Mouse (Mus musculus) testis, adult 2 months (tissue): Measurements from ENCODE around the gene Jam3. TPM values are rescaled to one million over a fixed set of nuclear protein-coding genes. Genes with fewer than 3 reads are reported as not detected.
A peak's percentile ranks its signal among the peaks of the same experiment; 100 is the strongest.

Source experiments
- H3K27ac ChIP-seq: fragments of 200-500 bp; 2 replicates; pipeline ENCODE4 v1.5.1; 2012; ENCODE audit warnings: low read depth, low read length; ENCODE audit not compliant: control insufficient read depth, insufficient read depth
- H3K27me3 ChIP-seq: fragments of 200-500 bp; 2 replicates; pipeline ENCODE4 v1.6.1; 2012; ENCODE audit warnings: mild to moderate bottlenecking, low read length, moderate library complexity; ENCODE audit not compliant: control insufficient read depth, insufficient read depth
- H3K36me3 ChIP-seq: fragments of 200-500 bp; 2 replicates; pipeline ENCODE4 v1.6.1; 2012; ENCODE audit warnings: mild to moderate bottlenecking, low read length; ENCODE audit not compliant: control insufficient read depth, insufficient read depth
- H3K4me1 ChIP-seq: fragments of 200-500 bp; 2 replicates; pipeline ENCODE4 v1.6.1; 2012; ENCODE audit warnings: low read length; ENCODE audit not compliant: control insufficient read depth, insufficient read depth
- H3K4me3 ChIP-seq: fragments of 200-500 bp; 2 replicates; pipeline ENCODE4 v1.5.1; 2012; ENCODE audit warnings: low read depth, mild to moderate bottlenecking, low read length, moderate library complexity, mixed read lengths; ENCODE audit not compliant: control insufficient read depth
- CTCF ChIP-seq: fragments of 200-500 bp; IDR thresholded peaks from 2 replicates; pipeline ENCODE4 v1.5.1; 2012; ENCODE audit warnings: low read depth, mild to moderate bottlenecking, inconsistent platforms, low read length, moderate library complexity; ENCODE audit not compliant: control insufficient read depth, insufficient read depth, insufficient replicate concordance
- POLR2A ChIP-seq: fragments of 200-500 bp; IDR thresholded peaks from 2 replicates; pipeline ENCODE4 v1.6.1; 2012; ENCODE audit warnings: low read depth, mild to moderate bottlenecking, inconsistent platforms, low read length, moderate library complexity; ENCODE audit not compliant: control insufficient read depth
- polyA plus RNA-seq: library from polyadenylated mRNA; depleted of rRNA; stranded (reverse); fragments of >200 nt; gene quantifications from 2 replicates; pipeline ENCODE4 v1.2.3, GENCODE M21; 2012

Gene Jam3
- polyA plus RNA-seq, 1 experiment: 34.1 TPM

DNA sequence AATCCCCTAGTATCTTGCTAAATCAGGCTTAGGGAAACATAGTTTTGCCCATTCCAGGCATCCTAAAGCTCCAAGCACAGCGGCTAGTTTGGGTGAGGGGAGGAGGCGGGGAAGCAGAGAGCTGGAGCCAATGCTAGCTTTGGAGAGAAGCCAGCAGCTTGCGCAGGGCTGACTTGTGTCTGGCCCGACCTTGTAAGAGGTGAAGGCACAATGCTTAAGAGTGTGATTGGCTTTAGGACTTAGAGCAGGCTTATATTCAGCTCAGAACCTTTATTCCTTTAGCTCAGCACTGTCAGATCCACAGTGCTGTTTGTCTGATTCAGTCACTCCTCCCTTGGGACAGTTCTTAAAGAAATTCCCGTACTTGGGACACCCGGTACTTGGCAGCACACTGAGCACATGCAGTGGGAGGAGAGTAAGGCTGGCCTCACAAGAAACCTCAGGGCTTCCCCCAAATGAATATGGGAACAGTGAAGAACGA is 36.3 kb upstream of the Jam3 start:
- Histone ChIP-seq H3K27ac (no peak overlapping the region), H3K27me3 (no peaks in the 10 kb centered on the region), H3K4me3 (peak overlapping the region; percentile 26; the same call in 1 of the 2 replicates), H3K36me3 (no peaks in the 10 kb centered on the region), H3K4me1 (peaks cover 9% of the 10 kb centered on the region)
- TF ChIP-seq CTCF (no peak), POLR2A (no peak)

DNA sequence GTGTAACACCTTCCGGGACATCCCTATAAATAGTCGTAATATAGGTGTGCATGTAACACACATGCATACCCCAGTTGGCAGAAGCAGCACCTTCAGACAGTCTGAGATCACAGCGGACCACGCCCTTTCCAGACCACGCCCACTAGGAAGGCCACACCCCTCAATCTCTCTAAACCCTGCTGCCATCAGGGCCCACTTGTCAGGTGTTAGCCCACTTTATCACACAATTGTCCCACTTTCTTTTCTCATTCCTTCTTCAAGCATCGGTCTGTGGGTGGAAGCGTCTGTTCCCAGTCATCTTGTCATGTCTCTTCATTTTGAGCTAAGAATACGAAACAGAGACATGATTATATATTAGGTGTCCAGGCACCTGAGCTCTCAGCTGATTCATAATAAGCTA is 35.2 kb upstream of the Jam3 start:
- no peak overlapping the region for H3K4me3 ChIP-seq
- H3K27ac ChIP-seq: no peak overlapping the region
- H3K4me1 ChIP-seq: peaks cover 9% of the 10 kb centered on the region
- H3K27me3 ChIP-seq: no peaks in the 10 kb centered on the region
- no peaks in the 10 kb centered on the region for H3K36me3 ChIP-seq
- no peak for TF ChIP-seq CTCF
- no peak for TF ChIP-seq POLR2A

DNA sequence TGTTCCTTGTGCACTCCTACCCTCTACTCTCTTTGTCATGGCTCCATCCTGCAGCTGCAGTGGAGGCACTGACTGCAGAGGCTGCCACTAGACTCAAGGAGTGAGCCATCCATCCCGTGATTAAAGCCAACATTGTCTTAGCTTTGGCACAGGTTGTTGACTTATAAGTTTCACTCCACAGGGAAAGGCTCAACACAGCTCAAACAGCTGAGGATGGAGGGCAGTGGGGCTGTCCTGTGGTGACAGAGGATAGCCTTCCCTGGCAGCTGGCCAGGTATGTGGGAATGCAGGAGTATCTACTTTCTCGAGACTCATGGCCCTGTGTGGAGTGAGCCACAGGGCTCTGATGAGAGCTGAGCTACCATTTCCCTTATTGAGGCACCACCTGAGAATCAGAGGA is 34.1 kb upstream of the Jam3 start:
- TF ChIP-seq CTCF (no peak), POLR2A (no peak)
- Histone ChIP-seq H3K27ac (no peak overlapping the region), H3K27me3 (no peaks in the 10 kb centered on the region), H3K36me3 (no peaks in the 10 kb centered on the region), H3K4me3 (no peak overlapping the region; the same call in 1 of the 2 replicates), H3K4me1 (peaks cover 9% of the 10 kb centered on the region)

DNA sequence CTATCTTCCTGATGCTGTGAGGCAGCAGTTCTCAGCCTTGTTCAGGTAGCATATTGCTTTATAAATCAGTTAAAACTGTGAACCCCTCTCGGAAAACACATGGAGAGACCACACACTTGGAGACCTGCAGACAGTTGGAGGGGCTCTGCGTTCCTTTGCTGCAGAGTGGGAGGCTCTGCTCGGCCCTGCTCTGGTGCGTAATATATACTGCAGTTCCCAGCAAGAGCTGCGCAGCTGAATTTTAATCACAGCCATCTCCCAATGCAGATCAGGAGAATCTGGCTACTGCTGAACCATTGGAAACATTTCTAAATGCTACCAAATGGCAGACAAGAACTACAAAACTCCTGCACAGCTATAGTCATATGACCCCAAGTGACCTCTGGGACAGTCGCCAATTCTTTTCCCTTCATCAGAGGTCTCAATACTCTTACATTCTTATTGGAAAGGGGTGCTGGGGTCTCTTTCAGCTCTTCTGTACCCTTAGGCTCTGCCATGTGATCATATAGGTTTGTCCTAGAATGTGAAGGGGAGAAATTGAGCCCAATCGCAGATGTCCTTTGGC is 33.5 kb upstream of the Jam3 start:
- Histone ChIP-seq H3K4me1 (peaks cover 9% of the 10 kb centered on the region), H3K4me3 (no peak overlapping the region), H3K27ac (no peak overlapping the region), H3K36me3 (no peaks in the 10 kb centered on the region), H3K27me3 (no peaks in the 10 kb centered on the region)
- TF ChIP-seq CTCF: no peak
- TF ChIP-seq POLR2A: no peak

DNA sequence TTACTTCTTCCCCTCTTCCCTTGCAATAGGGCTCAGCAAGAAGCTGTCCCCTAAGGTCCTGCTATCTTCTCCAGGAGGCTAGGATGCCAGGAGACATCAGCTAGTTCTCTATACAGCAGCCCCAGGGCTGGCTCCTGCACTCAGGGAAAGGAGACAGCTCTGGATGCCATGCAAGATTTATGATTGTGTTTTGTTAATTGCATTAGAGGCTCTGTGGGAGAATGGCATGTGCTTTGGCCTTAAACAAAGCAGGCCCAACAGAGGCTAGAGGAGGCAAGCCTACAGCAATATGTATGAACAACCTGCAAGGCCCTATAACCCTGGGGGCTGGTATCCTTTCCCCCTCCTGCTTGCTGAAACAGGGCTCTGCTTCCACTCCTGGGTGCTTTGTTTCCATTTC is 30.6 kb upstream of the Jam3 start:
- no peaks in the 10 kb centered on the region for H3K36me3 ChIP-seq

DNA sequence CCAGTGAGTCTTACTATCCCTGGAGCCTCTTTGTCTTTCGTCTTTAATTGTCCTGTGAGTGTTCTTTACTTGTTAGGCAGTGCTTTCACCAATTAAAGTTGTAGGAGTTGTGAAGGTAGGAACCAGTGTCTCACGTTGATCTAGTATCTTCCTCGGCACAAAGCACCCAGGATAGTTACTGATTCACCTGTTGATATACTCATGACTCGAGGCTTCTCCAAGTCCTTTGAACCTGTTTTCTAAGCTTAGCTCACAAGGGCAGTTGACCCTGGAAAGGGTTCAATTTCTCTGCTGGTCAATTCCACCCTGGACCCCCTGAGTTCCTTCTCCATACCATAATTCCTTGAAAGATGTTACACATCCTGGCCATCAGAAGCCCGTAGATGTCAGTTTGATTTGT is 26.9 kb upstream of the Jam3 start:
- Histone ChIP-seq H3K4me1 (no peaks in the 10 kb centered on the region), H3K27ac (no peak overlapping the region), H3K4me3 (no peak overlapping the region), H3K36me3 (no peaks in the 10 kb centered on the region), H3K27me3 (no peaks in the 10 kb centered on the region)
- TF ChIP-seq CTCF (no peak), POLR2A (no peak)

More for the DNA sequence above, 30.6 kb upstream of the Jam3 start:
- TF ChIP-seq POLR2A: no peak
- TF ChIP-seq CTCF: no peak
- no peak overlapping the region for H3K4me3 ChIP-seq
- no peaks in the 10 kb centered on the region for H3K27me3 ChIP-seq
- H3K4me1 ChIP-seq: no peaks in the 10 kb centered on the region
- H3K27ac ChIP-seq: no peak overlapping the region

DNA sequence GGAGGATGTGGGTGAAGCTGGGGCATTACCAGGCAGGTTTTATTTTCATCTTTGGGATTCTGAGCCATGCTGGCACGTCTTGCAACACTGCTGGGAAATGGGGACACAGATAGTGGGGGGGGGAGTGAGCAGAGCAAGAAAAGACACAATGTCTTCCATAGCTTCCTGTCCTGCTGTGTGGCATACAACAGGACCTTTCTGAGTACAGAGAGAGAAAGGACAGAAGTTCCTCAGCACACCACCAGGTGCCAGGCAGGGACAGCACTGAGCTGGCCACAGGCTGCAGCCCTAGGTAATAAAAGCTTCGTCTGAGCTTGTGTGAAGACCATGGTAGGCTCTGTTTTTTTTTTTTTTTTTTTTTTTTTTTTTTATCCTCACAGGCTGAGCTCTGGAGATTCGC is 25.3 kb upstream of the Jam3 start:
- Histone ChIP-seq H3K27me3 (no peaks in the 10 kb centered on the region), H3K36me3 (no peaks in the 10 kb centered on the region), H3K4me1 (no peaks in the 10 kb centered on the region), H3K27ac (no peak overlapping the region), H3K4me3 (no peak overlapping the region)
- TF ChIP-seq POLR2A: no peak
- no peak; the same call in 1 of the 2 replicates for TF ChIP-seq CTCF

DNA sequence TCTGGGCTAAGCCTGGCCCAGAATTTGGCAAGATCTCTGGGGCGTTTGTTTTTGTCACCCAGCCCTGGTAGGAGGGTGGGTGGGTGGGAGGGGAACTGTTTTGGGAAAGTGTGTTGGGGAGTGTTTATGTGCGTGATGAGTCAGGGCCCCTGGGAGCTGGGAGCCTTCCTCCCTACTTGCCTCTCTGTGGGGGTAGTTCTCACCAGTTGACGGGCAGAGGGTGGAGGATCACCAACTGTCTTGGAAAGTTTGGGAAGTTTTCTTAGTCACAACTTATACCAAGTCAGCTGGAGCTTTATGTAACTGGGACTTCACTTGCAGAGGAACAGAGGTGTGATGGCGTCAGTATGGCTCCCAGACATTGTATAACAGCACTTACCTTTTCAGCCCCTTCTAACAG is 23.7 kb upstream of the Jam3 start:
- TF ChIP-seq CTCF: no peak
- no peak for TF ChIP-seq POLR2A
- H3K4me3 ChIP-seq: no peak overlapping the region

More for the DNA sequence above, 23.7 kb upstream of the Jam3 start:
- Histone ChIP-seq H3K4me1 (no peaks in the 10 kb centered on the region), H3K27ac (no peak overlapping the region), H3K27me3 (no peaks in the 10 kb centered on the region), H3K36me3 (no peaks in the 10 kb centered on the region)
